Mouse (Mus musculus): ENCODE data around the gene Ceacam19. TPM values are rescaled to one million over a fixed set of nuclear protein-coding genes. Genes with fewer than 3 reads are reported as not detected.

The Ceacam19 gene
- polyA plus RNA-seq, 2 experiments = 2.1 to 4.9 TPM

DNA sequence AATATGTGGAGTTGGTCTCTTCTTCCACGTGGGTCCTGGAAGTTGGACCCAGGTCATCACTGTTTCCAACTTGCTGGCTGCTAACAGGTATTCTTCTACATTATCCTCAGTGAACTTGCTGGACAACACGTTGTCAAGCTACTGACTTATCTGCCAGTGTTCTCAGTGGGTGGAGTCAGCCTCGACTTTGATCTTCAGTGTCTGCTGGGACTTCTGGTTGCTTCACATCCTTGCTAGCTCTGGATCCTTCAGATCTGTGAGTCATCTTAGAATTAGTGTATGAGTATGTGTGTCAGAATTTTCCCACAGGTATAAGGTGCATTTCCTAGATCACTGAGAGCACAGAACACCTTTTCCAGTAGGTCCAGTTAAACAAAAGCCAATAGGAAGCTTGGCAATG lies 50.9 kb downstream of the Ceacam19 start:
- no peak for DNase-seq (ENCODE audit: low spot score)

DNA sequence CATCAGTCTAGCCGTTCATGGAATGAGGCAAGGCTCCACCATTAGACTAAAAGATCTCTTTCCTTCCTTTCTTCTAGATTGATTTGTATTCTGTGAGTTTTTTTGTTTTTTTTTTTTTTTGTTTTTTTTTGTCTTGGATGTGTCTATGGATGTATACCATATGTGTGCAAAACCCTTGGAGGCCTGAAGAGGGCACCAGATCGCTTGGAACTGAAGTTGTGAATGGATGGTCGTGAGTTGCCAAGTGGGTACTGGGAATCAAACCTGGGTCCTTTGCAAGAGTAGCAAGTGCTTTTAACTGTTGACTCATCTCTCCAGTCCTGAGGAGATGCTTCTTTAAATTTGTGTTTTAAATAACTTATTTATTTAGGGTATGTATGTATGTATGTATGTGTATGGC lies 53.7 kb downstream of the Ceacam19 start:
- ATAC-seq (ENCODE audit: low FRiP score, low read depth) = no peak

More for the DNA sequence above, 50.9 kb downstream of the Ceacam19 start:
- TF ChIP-seq POLR2A (IDR thresholded peaks at IDR 0.05; ENCODE audit: borderline replicate concordance, extremely low read depth, insufficient read depth, insufficient read length) = no peak
- no peak overlapping the region for H3K27ac ChIP-seq (replicated peaks; ENCODE audit: low read depth, low read length)
- 61% methylated on average over 3 of the region's 3 CpGs for WGBS
- no peak overlapping the region for H3K4me2 ChIP-seq (replicated peaks; ENCODE audit: low read depth, low read length, severe bottlenecking)
- no peaks in the 10 kb centered on the region for H3K36me3 ChIP-seq (ENCODE audit: control insufficient read depth, insufficient read depth, low read length)
- ATAC-seq (ENCODE audit: low FRiP score, low read depth) = no peak
- no peak overlapping the region for H3K4me3 ChIP-seq (replicated peaks; ENCODE audit: low read length)
- no peak overlapping the region for H3K9ac ChIP-seq (ENCODE audit: low read depth, low read length, severe bottlenecking)
- no peaks in the 10 kb centered on the region for H3K4me1 ChIP-seq (ENCODE audit: control insufficient read depth, insufficient read depth, low read length)
- H3K9me3 ChIP-seq (ENCODE audit: control insufficient read depth, low read length) = no peaks in the 10 kb centered on the region
- no peaks in the 10 kb centered on the region for H3K27me3 ChIP-seq (ENCODE audit: control insufficient read depth, insufficient read depth, low read length)

DNA sequence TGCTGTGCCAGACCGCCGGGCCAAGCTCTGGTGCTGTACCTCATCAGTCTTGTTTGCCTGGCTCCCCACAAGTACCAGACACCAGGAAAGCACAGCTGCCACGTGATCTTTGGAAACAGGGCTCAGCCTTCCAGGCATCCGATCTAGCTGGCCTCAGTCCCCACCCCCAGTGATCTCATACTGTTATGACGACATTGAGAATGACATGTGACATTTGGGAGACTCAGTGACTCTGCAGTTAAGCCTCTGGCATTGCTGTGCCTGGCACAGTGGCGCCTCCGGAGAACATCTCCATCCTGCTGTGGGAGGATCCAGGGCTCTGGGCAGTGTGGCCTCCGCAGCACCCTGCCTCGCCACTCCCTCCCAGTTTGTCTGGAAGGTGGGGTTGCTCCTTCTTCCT lies 55.9 kb downstream of the Ceacam19 start:
- H3K36me3 ChIP-seq (ENCODE audit: control insufficient read depth, insufficient read depth, low read length) = no peaks in the 10 kb centered on the region
- no peak for DNase-seq (ENCODE audit: low spot score)
- no peaks in the 10 kb centered on the region; the same call in 1 of the 2 replicates for H3K4me1 ChIP-seq (ENCODE audit: control insufficient read depth, insufficient read depth, low read length)
- H3K9ac ChIP-seq (ENCODE audit: low read depth, low read length, severe bottlenecking) = no peak overlapping the region
- no peak overlapping the region for H3K4me2 ChIP-seq (replicated peaks; ENCODE audit: low read depth, low read length, severe bottlenecking)
- no peaks in the 10 kb centered on the region for H3K9me3 ChIP-seq (ENCODE audit: control insufficient read depth, low read length)
- ATAC-seq (ENCODE audit: low FRiP score, low read depth) = no peak
- TF ChIP-seq POLR2A (IDR thresholded peaks at IDR 0.05; ENCODE audit: borderline replicate concordance, extremely low read depth, insufficient read depth, insufficient read length) = no peak
- no peak overlapping the region for H3K4me3 ChIP-seq (replicated peaks; ENCODE audit: low read length)
- no peaks in the 10 kb centered on the region for H3K27me3 ChIP-seq (ENCODE audit: control insufficient read depth, insufficient read depth, low read length)
- WGBS = 48% methylated on average over 9 of the region's 9 CpGs
- H3K27ac ChIP-seq (replicated peaks; ENCODE audit: low read depth, low read length) = no peak overlapping the region

More for the DNA sequence above, 53.7 kb downstream of the Ceacam19 start:
- no peak for TF ChIP-seq POLR2A (IDR thresholded peaks at IDR 0.05; ENCODE audit: borderline replicate concordance, extremely low read depth, insufficient read depth, insufficient read length)
- Histone ChIP-seq H3K9me3 (ENCODE audit: control insufficient read depth, low read length) (no peaks in the 10 kb centered on the region), H3K4me2 (replicated peaks; ENCODE audit: low read depth, low read length, severe bottlenecking) (no peak overlapping the region), H3K36me3 (ENCODE audit: control insufficient read depth, insufficient read depth, low read length) (no peaks in the 10 kb centered on the region), H3K27me3 (ENCODE audit: control insufficient read depth, insufficient read depth, low read length) (no peaks in the 10 kb centered on the region), H3K4me1 (ENCODE audit: control insufficient read depth, insufficient read depth, low read length) (no peaks in the 10 kb centered on the region; the same call in 1 of the 2 replicates), H3K9ac (ENCODE audit: low read depth, low read length, severe bottlenecking) (no peak overlapping the region), H3K4me3 (replicated peaks; ENCODE audit: low read length) (no peak overlapping the region), H3K27ac (replicated peaks; ENCODE audit: low read depth, low read length) (no peak overlapping the region)
- WGBS = 63% methylated on average over 3 of the region's 3 CpGs
- DNase-seq (ENCODE audit: low spot score) = no peak

DNA sequence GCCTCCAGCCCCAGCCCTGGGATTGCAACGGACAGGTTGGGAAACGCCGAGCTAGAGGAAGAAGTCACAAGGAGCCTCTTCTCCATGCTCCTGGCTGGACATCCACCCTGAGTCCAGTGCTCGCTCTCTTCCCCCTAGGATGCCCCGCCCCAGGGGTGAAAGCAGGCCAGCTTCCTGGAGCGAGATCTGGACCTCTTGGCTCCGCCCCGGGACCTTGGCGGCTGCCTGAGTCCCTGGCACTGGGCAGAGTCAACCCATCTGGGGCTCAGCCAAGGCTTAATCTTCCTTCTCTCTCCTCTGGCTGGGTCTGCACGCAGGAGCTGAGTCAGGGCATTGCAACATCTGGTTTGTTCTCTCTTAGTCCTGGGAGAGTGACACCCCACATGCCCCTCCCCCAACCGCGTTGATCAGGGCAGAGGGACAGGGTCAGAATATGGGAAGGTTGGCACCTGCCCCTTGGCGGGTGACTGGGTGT lies 57.0 kb downstream of the Ceacam19 start:
- no peaks in the 10 kb centered on the region for H3K27me3 ChIP-seq (ENCODE audit: control insufficient read depth, insufficient read depth, low read length)
- H3K9ac ChIP-seq (ENCODE audit: low read depth, low read length, severe bottlenecking) = no peak overlapping the region
- H3K27ac ChIP-seq (replicated peaks; ENCODE audit: low read depth, low read length) = no peak overlapping the region
- H3K4me2 ChIP-seq (replicated peaks; ENCODE audit: low read depth, low read length, severe bottlenecking) = no peak overlapping the region
- WGBS = 36% methylated on average over 13 of the region's 13 CpGs
- H3K4me3 ChIP-seq (replicated peaks; ENCODE audit: low read length) = no peak overlapping the region
- DNase-seq (ENCODE audit: low spot score) (peak; percentile 60), ATAC-seq (ENCODE audit: low FRiP score, low read depth) (no peak)
- no peaks in the 10 kb centered on the region for H3K36me3 ChIP-seq (ENCODE audit: control insufficient read depth, insufficient read depth, low read length)
- H3K9me3 ChIP-seq (ENCODE audit: control insufficient read depth, low read length) = no peaks in the 10 kb centered on the region
- no peaks in the 10 kb centered on the region; the same call in 1 of the 2 replicates for H3K4me1 ChIP-seq (ENCODE audit: control insufficient read depth, insufficient read depth, low read length)
- no peak for TF ChIP-seq POLR2A (IDR thresholded peaks at IDR 0.05; ENCODE audit: borderline replicate concordance, extremely low read depth, insufficient read depth, insufficient read length)

DNA sequence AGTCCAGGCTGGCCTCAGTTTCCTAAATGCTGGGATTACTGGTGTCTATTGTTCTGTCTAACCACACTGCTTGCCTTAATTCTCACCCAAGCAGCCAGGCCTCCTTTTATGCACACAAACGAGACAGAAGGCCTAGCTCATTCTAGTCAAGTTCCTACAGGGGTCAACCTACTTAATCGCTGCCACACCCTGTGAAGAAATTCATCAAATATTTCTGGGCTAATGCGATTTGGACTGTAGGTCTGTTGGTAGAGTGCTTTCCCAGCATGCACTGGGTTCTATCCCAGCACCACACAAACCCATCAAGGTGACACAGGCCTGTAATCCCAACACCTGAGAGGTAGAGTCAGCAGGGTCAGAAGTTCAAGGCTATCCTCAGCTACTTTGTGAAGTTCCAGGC lies 58.1 kb downstream of the Ceacam19 start:
- ATAC-seq (ENCODE audit: low FRiP score, low read depth) (no peak), DNase-seq (ENCODE audit: low spot score) (no peak)
- whole genome bisulfite sequencing = 73% methylated on average over 3 of the region's 3 CpGs
- Histone ChIP-seq H3K4me1 (ENCODE audit: control insufficient read depth, insufficient read depth, low read length) (peaks cover 1% of the 10 kb centered on the region; the same call in 1 of the 2 replicates), H3K9me3 (ENCODE audit: control insufficient read depth, low read length) (no peaks in the 10 kb centered on the region), H3K4me2 (replicated peaks; ENCODE audit: low read depth, low read length, severe bottlenecking) (no peak overlapping the region), H3K36me3 (ENCODE audit: control insufficient read depth, insufficient read depth, low read length) (no peaks in the 10 kb centered on the region), H3K27me3 (ENCODE audit: control insufficient read depth, insufficient read depth, low read length) (no peaks in the 10 kb centered on the region), H3K4me3 (replicated peaks; ENCODE audit: low read length) (no peak overlapping the region), H3K27ac (replicated peaks; ENCODE audit: low read depth, low read length) (no peak overlapping the region), H3K9ac (ENCODE audit: low read depth, low read length, severe bottlenecking) (no peak overlapping the region)
- no peak for TF ChIP-seq POLR2A (IDR thresholded peaks at IDR 0.05; ENCODE audit: borderline replicate concordance, extremely low read depth, insufficient read depth, insufficient read length)

All from limb, embryonic 14.5 days (tissue).